Mouse (Mus musculus): ENCODE measurements around the gene Col8a2. TPM values are rescaled to one million over a fixed set of nuclear protein-coding genes. Genes with fewer than 3 reads are reported as not detected.

Gene Col8a2
- polyA plus RNA-seq, 1 experiment from 2014 or later, result 79.7 TPM

DNA sequence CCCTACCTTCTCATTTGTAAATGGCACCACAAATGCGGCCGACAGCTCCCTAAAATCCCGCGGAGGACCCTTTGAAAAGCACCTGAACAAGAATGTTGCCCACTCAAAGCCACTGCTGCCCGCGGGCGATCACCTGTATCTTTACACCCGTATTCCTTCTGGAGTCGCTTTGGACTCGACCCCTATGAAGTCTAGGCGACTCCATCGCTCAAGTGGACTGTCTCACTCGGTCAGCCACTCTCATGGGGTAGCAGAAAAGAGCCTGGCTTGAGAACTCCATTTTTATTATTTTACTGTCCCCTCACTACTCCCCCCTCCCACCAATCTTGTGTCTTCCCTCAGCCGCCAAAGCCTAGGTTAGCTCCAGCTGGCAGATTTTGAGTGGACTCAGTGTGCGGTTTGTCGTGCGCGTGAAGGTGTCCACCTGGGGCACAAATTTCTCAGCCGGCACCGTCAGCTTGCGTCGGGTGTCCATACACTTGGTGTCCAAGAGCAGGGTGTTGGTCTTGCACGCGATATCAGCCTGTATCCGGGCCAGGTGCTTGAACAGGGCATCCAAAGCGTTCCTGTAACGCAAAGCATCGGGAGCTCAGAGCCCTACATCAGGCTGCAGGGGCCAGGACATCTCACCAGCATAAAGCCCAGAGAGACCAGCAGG lies 35.4 kb downstream of the Col8a2 start:
- H3K9ac ChIP-seq, result no peak overlapping the region
- H3K4me2 ChIP-seq, result peak overlapping the region; percentile 78
- no peaks in the 10 kb centered on the region for H3K27me3 ChIP-seq
- peaks cover 34% of the 10 kb centered on the region for H3K4me1 ChIP-seq
- H3K9me3 ChIP-seq, result no peaks in the 10 kb centered on the region
- H3K4me3 ChIP-seq, result peak overlapping the region; percentile 90
- WGBS, result 55% methylated on average over 28 of the region's 28 CpGs
- H3K27ac ChIP-seq, result no peak overlapping the region; the same call in 1 of the 2 replicates
- 0 out of 2 replicates have a peak, but pooled peaks have one; percentile 1 for ATAC-seq (ENCODE audit: insufficient number of reproducible peaks, low FRiP score, low TSS enrichment, low read depth)
- peaks cover 23% of the 10 kb centered on the region for H3K36me3 ChIP-seq

DNA sequence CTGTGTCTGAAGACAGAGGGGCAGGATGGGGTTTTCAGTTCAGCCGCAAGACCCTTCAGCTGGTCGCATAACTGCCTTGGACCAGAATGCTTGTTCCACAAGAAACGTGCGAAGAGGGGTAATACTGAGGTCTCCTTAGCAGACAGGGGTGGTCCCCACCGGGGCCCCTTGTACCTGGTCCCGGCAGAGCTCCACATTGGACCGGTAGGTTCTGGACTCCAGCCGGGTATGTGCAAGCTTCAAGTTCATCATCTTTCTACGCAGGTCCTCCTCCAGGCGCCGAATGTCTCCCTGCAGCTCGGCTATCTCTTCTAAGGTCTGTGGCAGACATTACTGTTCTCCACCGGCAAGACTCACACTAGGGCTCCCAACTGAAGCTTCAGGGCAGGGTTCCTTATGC lies 36.1 kb downstream of the Col8a2 start:
- Histone ChIP-seq H3K36me3 (peaks cover 16% of the 10 kb centered on the region), H3K4me1 (peaks cover 34% of the 10 kb centered on the region), H3K4me3 (no peak overlapping the region), H3K27ac (no peak overlapping the region), H3K27me3 (no peaks in the 10 kb centered on the region), H3K9me3 (no peaks in the 10 kb centered on the region), H3K4me2 (no peak overlapping the region), H3K9ac (no peak overlapping the region)
- WGBS, result 96% methylated on average over 13 of the region's 13 CpGs
- ATAC-seq (ENCODE audit: insufficient number of reproducible peaks, low FRiP score, low TSS enrichment, low read depth), result no peak

DNA sequence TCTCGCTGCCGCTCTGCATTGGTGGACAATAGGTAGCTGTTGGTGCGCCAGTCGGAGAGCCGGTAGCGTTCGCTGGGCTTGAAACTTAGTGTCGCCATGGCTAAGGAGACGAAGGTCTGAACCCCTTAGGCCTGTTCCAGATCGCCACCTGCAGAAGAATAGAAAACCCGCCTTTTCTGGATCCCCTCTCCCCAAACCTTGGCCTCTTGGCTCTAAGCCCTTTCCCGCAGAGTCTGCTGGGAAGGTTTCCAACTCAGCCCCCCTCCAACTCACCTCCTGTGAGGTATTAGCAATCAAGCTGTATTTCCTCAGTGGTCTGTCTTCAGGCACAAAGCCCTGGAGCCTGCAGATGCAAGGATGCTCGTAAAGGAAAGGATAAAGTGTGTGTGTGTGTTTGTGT lies 38.3 kb downstream of the Col8a2 start:
- peaks cover 33% of the 10 kb centered on the region for H3K4me1 ChIP-seq

DNA sequence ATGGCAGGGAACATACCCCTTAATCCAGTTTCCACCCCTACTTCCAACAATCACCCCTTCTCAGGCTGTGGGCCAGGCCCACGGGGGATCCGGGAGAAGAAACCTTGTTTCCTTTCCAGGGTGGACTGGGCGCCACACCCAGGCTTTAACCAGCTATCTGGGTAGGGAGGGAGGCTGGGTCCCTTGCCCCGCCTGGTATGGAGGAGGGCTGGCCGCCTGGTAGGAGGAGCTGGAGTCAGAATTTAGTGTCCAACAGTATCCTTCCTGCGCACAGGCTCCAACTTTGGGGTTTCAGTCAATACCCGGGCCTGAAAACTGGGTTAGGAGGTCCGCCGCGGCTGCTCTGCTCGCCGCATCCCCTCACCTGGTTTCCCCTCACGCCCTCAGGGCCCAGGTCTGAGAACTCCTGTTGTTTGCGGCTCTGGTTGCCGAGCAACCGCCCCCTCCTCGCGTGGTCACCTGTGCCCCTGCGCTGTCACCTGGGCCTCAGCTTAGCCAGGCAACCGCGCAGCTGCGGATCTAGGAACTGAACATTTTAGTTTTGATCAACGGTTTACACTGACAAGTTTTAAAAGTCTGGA lies 38.8 kb downstream of the Col8a2 start, which contains the start of gene Tekt2:
Gene Tekt2, minus strand, starts transcription at position 408 of the 581 bp plus-strand sequence.
- Histone ChIP-seq H3K27ac (peak within 1 kb of the TSS; percentile 61), H3K4me2 (peak within 1 kb of the TSS; percentile 47), H3K4me3 (peak within 1 kb of the TSS; percentile 17), H3K9ac (no peak within 1 kb of the TSS), H3K4me1 (peaks cover 28% of the 10 kb centered on the region), H3K27me3 (no peaks in the 10 kb centered on the region), H3K36me3 (no peaks in the 10 kb centered on the region), H3K9me3 (no peaks in the 10 kb centered on the region)
- WGBS, result 4% methylated on average over 23 of the region's 23 CpGs
- peak; percentile 33 for ATAC-seq (ENCODE audit: insufficient number of reproducible peaks, low FRiP score, low TSS enrichment, low read depth)

More for the DNA sequence above, 38.3 kb downstream of the Col8a2 start:
- WGBS, result 23% methylated on average over 13 of the region's 13 CpGs
- H3K4me3 ChIP-seq, result peak overlapping the region; percentile 17
- peak overlapping the region; percentile 61 for H3K27ac ChIP-seq
- no peaks in the 10 kb centered on the region for H3K9me3 ChIP-seq
- peak; percentile 32; the same call in 1 of the 2 replicates for ATAC-seq (ENCODE audit: insufficient number of reproducible peaks, low FRiP score, low TSS enrichment, low read depth)
- no peak overlapping the region for H3K9ac ChIP-seq
- H3K27me3 ChIP-seq, result no peaks in the 10 kb centered on the region
- H3K36me3 ChIP-seq, result no peaks in the 10 kb centered on the region
- H3K4me2 ChIP-seq, result peak overlapping the region; percentile 47

DNA sequence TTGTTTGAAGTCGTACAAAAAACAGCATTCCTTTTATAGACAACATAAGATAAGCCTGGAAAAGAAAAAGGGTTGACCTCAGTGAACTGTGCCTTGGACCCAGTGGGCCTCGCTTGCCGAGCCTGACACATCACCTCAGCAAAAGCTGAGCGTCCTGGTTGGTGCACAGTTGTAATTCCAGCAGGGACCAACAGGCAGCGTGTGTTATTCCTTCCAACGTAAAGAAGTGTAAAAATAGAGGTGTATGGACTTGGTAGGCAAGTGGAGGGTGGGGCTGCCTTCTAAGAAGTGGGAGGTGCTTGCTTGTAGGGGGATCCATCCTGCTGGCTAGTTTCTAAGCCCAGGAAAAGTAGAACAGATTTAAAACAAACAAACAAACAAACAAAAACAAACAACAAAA lies 39.4 kb downstream of the Col8a2 start:
- Histone ChIP-seq H3K4me2 (no peak overlapping the region), H3K4me3 (no peak overlapping the region), H3K27ac (no peak overlapping the region), H3K4me1 (peaks cover 22% of the 10 kb centered on the region), H3K9ac (no peak overlapping the region), H3K36me3 (no peaks in the 10 kb centered on the region), H3K9me3 (no peaks in the 10 kb centered on the region), H3K27me3 (no peaks in the 10 kb centered on the region)
- 23% methylated on average over 6 of the region's 6 CpGs for WGBS
- ATAC-seq (ENCODE audit: insufficient number of reproducible peaks, low FRiP score, low TSS enrichment, low read depth), result no peak

DNA sequence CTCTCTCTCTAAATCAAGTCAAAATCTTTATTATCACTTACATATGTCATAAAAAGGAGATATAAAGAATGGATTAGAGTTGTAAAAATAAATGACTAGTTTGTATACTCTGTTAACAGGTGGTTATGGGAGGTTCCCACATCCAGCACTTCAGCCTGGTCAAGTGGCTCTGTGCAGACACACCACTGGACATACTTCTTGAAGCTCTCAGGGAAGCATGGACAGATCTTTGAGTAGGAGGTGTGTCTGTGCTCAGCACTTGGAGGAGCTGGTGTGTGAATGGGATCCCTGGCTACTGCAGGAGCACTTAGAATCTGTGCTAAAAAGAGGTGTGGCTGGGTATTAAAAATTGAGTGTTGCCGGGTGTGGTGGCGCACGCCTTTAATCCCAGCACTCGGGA lies 43.7 kb downstream of the Col8a2 start:
- Histone ChIP-seq H3K4me1 (peaks cover 4% of the 10 kb centered on the region), H3K4me2 (no peak overlapping the region), H3K36me3 (no peaks in the 10 kb centered on the region), H3K9me3 (no peaks in the 10 kb centered on the region), H3K9ac (no peak overlapping the region), H3K27ac (no peak overlapping the region), H3K27me3 (no peaks in the 10 kb centered on the region), H3K4me3 (no peak overlapping the region)
- ATAC-seq (ENCODE audit: insufficient number of reproducible peaks, low FRiP score, low TSS enrichment, low read depth), result no peak
- WGBS, result 91% methylated on average over 4 of the region's 4 CpGs

DNA sequence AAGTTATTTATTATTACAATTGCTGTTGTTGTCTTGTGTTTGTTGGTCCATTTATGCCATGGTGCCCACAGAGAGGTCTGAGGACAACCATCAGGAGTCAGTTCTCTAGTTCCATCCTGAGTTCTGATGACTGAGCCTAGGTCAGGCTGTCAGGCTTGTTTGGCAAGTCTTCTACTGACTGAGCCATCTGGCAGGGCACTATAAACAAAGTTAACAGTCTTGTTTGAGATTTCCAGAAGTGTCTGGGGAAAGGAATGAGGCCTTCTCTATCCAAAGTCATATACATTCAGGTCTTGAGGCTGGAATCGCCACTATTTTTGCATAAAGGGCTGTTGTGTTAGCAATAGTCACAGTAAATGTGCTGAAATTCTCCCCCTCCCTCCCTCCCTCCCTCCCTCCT lies 45.2 kb downstream of the Col8a2 start:
- Histone ChIP-seq H3K9me3 (no peaks in the 10 kb centered on the region), H3K27ac (no peak overlapping the region), H3K36me3 (no peaks in the 10 kb centered on the region), H3K27me3 (no peaks in the 10 kb centered on the region), H3K9ac (no peak overlapping the region), H3K4me1 (no peaks in the 10 kb centered on the region), H3K4me3 (no peak overlapping the region), H3K4me2 (no peak overlapping the region)
- 60% methylated on average over 1 of the region's 1 CpGs for WGBS
- ATAC-seq (ENCODE audit: insufficient number of reproducible peaks, low FRiP score, low TSS enrichment, low read depth), result no peak

DNA sequence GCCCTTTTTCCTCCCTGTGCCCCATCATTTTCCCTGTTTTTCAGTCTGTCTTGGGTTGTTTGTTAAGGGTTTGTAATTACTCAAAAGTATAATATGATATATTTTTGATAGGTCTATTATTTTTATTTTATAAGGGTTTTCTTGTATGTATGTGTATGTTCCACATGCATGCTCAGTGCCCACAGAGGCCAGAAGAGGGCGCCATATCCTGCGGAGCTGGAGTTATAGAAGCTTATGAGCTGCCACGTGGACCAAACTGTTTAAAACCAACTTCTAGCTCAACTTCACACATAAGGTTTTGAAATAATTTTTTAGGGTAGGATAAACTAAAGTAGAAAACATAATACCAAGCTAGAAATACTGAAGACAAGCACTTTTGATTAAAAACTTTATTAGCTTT lies 45.8 kb downstream of the Col8a2 start:
- H3K4me1 ChIP-seq, result no peaks in the 10 kb centered on the region
- 48% methylated on average over 3 of the region's 3 CpGs for WGBS
- 0 out of 2 replicates have a peak, but pooled peaks cover 1% of the 10 kb centered on the region for H3K36me3 ChIP-seq
- no peak overlapping the region for H3K9ac ChIP-seq
- H3K9me3 ChIP-seq, result no peaks in the 10 kb centered on the region
- H3K27me3 ChIP-seq, result no peaks in the 10 kb centered on the region
- H3K4me3 ChIP-seq, result no peak overlapping the region
- no peak overlapping the region for H3K27ac ChIP-seq
- H3K4me2 ChIP-seq, result no peak overlapping the region
- no peak for ATAC-seq (ENCODE audit: insufficient number of reproducible peaks, low FRiP score, low TSS enrichment, low read depth)

DNA sequence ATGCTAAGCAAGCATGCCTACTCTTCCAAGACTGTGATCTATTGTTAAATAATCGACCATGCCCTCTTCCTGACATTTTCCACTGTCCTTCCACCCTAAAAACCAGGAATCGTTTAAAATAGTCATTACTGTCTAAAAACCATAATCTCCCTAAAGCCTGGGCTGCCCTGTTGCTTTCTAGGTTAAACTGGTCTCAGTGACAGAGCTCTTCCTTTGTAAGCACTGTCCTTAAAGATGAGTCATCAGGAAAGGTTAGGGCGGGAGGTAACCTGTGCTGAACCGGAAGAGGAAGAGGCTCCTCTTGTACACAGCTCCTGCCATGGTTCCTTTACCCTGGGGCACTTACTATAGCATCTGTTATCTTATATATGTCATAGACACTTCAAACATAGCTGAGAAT lies 52.9 kb downstream of the Col8a2 start:
- no peak overlapping the region for H3K9ac ChIP-seq
- H3K9me3 ChIP-seq, result no peaks in the 10 kb centered on the region
- H3K4me2 ChIP-seq, result no peak overlapping the region
- peaks cover 5% of the 10 kb centered on the region for H3K36me3 ChIP-seq
- H3K27me3 ChIP-seq, result no peaks in the 10 kb centered on the region
- no peak overlapping the region for H3K27ac ChIP-seq
- 61% methylated on average over 4 of the region's 4 CpGs for WGBS
- ATAC-seq (ENCODE audit: insufficient number of reproducible peaks, low FRiP score, low TSS enrichment, low read depth), result no peak
- H3K4me3 ChIP-seq, result no peak overlapping the region
- H3K4me1 ChIP-seq, result no peaks in the 10 kb centered on the region

DNA sequence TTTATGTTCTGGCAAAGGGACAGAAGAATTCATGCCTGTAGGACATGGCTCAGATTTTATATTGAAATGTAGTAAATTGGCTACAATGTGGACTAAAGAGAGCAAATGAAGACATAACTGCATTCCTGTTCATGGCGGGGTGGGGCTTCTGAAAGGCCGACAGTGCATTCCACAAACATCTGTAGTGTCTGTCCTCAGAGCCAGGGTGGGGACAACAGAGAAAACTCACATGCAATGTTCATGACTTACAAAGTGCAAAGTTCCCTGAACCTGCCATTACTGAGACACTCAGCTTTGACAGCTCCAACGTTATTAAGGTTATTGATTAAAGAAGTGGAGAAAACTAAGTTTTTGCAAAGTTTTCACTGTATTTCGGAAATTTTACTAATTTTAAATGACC lies 56.9 kb downstream of the Col8a2 start:
- Histone ChIP-seq H3K27ac (no peak overlapping the region), H3K9me3 (no peaks in the 10 kb centered on the region), H3K4me3 (no peak overlapping the region), H3K4me2 (no peak overlapping the region), H3K4me1 (no peaks in the 10 kb centered on the region), H3K27me3 (no peaks in the 10 kb centered on the region), H3K36me3 (peaks cover 24% of the 10 kb centered on the region), H3K9ac (no peak overlapping the region)
- ATAC-seq (ENCODE audit: insufficient number of reproducible peaks, low FRiP score, low TSS enrichment, low read depth), result no peak
- WGBS, result 60% methylated on average over 4 of the region's 4 CpGs

DNA sequence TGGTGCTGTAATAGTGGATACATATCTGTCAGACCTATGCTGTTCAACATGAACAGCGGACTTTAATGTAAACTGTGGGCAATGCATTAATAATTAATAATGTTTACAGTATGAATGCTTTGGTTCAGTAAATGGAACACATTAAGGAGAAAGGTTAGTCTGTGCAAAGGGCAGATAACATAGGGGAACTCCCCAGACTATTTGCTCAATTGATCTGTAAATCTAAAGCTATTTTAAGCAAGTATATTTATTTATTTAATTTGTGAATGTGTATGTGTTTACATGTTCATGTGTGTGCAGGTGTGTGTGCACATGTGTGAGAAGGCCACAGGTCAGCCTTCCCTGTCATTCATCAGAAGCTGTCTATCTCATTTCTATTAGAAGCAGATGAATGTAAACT lies 73.5 kb downstream of the Col8a2 start:
- WGBS, result 98% methylated on average over 1 of the region's 1 CpGs
- Histone ChIP-seq H3K27me3 (no peaks in the 10 kb centered on the region), H3K27ac (no peak overlapping the region), H3K9me3 (no peaks in the 10 kb centered on the region), H3K36me3 (peaks cover 51% of the 10 kb centered on the region), H3K9ac (no peak overlapping the region), H3K4me3 (no peak overlapping the region), H3K4me2 (no peak overlapping the region), H3K4me1 (no peaks in the 10 kb centered on the region)
- no peak for ATAC-seq (ENCODE audit: insufficient number of reproducible peaks, low FRiP score, low TSS enrichment, low read depth)

Measured in limb, embryonic 15.5 days (tissue).